Mouse (Mus musculus): ENCODE data around the gene Tctn1. TPM values are rescaled to one million over a fixed set of nuclear protein-coding genes. Genes with fewer than 3 reads are reported as not detected.

Tctn1 gene
- total RNA-seq, 2 experiments from 2014 or later, result 4.3 to 4.6 TPM

- intact Hi-C loops (cut with DNase I), result no loop called here
- no peak for DNase-seq
Measured at GRCm38 (mm10) chr5:122189115-122189514, 75.1 kb downstream of the Tctn1 start.

Other genes with a start within 250 kb of the Tctn1 start
- 10 to 100 TPM; 21.6 to 26.8 TPM for gene Cux2, start 214.4 kb downstream of the Tctn1 start, total RNA-seq (2021)
- over 10,000 TPM; 18,107 to 20,333 TPM for gene Myl2, start 163.5 kb downstream of the Tctn1 start, total RNA-seq (2021)
- gene Ccdc63, start 123.6 kb downstream of the Tctn1 start, total RNA-seq (2021), result not detected
- gene Ppp1cc, start 106.2 kb downstream of the Tctn1 start, total RNA-seq (2021), result 100 to 1,000 TPM; 118 to 125 TPM
- 1 to 10 TPM; 1.4 to 1.7 TPM for gene Hvcn1, start 57.7 kb downstream of the Tctn1 start, total RNA-seq (2021)
- gene Pptc7, start 19.9 kb upstream of the Tctn1 start, total RNA-seq (2021), result 10 to 100 TPM; 89.5 to 98.4 TPM
- under 1 TPM; 0.57 to 0.94 TPM for gene Rad9b, start 89.8 kb upstream of the Tctn1 start, total RNA-seq (2021)
- 10 to 100 TPM; 94.4 to 97.5 TPM for gene Vps29, start 89.9 kb upstream of the Tctn1 start, total RNA-seq (2021)
- gene Gpn3, start 107.4 kb upstream of the Tctn1 start, total RNA-seq (2021), result 10 to 100 TPM; 26.6 to 30.6 TPM
- 10 to 100 TPM; 11.7 to 14.7 TPM for gene Fam216a, start 107.9 kb upstream of the Tctn1 start, total RNA-seq (2021)
- 100 to 1,000 TPM in 1 of 2 experiments, 10 to 100 TPM in 1; 99.6 to 103 TPM for gene Arpc3, start 127.4 kb upstream of the Tctn1 start, total RNA-seq (2021)
- 10 to 100 TPM; 31.7 to 35.1 TPM for gene Anapc7, start 157.2 kb upstream of the Tctn1 start, total RNA-seq (2021)
- over 10,000 TPM; 11,843 to 11,873 TPM for gene Atp2a2, start 237.8 kb upstream of the Tctn1 start, total RNA-seq (2021)

Data from heart, postnatal 36 days (tissue).